Mouse (Mus musculus) neutrophil, adult 5-6 weeks (primary cell): ENCODE data around the gene Scamp4. TPM values are rescaled to one million over a fixed set of nuclear protein-coding genes. Genes with fewer than 3 reads are reported as not detected.
"Not testable (repeated sequence)": the region's sequence is repeated elsewhere in the genome, so short reads cannot be mapped to it uniquely, and the experiment has no call there.

Experiments used
- ATAC-seq: fragments of 151-379, 151-347 bp; 2 replicates; pipeline ENCODE4 v1.8.0; 2017; ENCODE audit warnings: mild to moderate bottlenecking, moderate TSS enrichment; ENCODE audit not compliant: insufficient number of reproducible peaks, poor library complexity, low FRiP score, severe bottlenecking; ENCODE audit errors: extremely low read depth
- total RNA-seq: library from RNA; stranded (forward); fragments of 200-1000 nt; gene quantifications from 2 replicates; pipeline ENCODE4 v1.2.3, GENCODE M21; 2017

Scamp4 gene
- total RNA-seq, 1 experiment from 2014 or later = 13.3 TPM

GRCm38 (mm10) chr10:80625764-80626163, 23.1 kb downstream of the Scamp4 start:
- no peak for ATAC-seq

- ATAC-seq = no peak
These were observed 25.0 kb downstream of the Scamp4 start for GRCm38 (mm10) chr10:80627685-80628084.

- ATAC-seq = peak; percentile 4; the same call in 1 of the 2 replicates
These were observed 26.3 kb downstream of the Scamp4 start for GRCm38 (mm10) chr10:80628925-80629324.

- no peak for ATAC-seq
These were observed 32.7 kb downstream of the Scamp4 start for GRCm38 (mm10) chr10:80635345-80635744.

- ATAC-seq = no peak
These were observed 44.3 kb downstream of the Scamp4 start for GRCm38 (mm10) chr10:80646936-80647335.

- ATAC-seq = not testable (repeated sequence)
These were observed 47.2 kb downstream of the Scamp4 start for GRCm38 (mm10) chr10:80649910-80650309.

- no peak for ATAC-seq
These were observed 47.7 kb downstream of the Scamp4 start for GRCm38 (mm10) chr10:80650392-80650791.

- ATAC-seq = no peak
These were observed 50.6 kb downstream of the Scamp4 start for GRCm38 (mm10) chr10:80653156-80653720.

- no peak for ATAC-seq
These were observed 52.2 kb downstream of the Scamp4 start for GRCm38 (mm10) chr10:80654866-80655265.

GRCm38 (mm10) chr10:80655406-80656129, 52.9 kb downstream of the Scamp4 start:
- no peak for ATAC-seq

- ATAC-seq = peak; percentile 71
These were observed 53.6 kb downstream of the Scamp4 start for GRCm38 (mm10) chr10:80656130-80656862.

- no peak for ATAC-seq
These were observed 54.4 kb downstream of the Scamp4 start, which contains the start of gene Btbd2 for GRCm38 (mm10) chr10:80656863-80657623. Gene Btbd2 (minus strand): TSS chr10:80657071.

GRCm38 (mm10) chr10:80658194-80658840, 55.6 kb downstream of the Scamp4 start:
- no peak for ATAC-seq

GRCm38 (mm10) chr10:80658841-80659202, 56.1 kb downstream of the Scamp4 start:
- peak; percentile 43; the same call in 1 of the 2 replicates for ATAC-seq

- no peak for ATAC-seq
These were observed 56.5 kb downstream of the Scamp4 start for GRCm38 (mm10) chr10:80659213-80659612.

GRCm38 (mm10) chr10:80661149-80661548, 58.5 kb downstream of the Scamp4 start:
- ATAC-seq = peak; percentile 31; the same call in 1 of the 2 replicates

- ATAC-seq = 0 out of 2 replicates have a peak, but pooled peaks have one; percentile 7
These were observed 61.0 kb downstream of the Scamp4 start for GRCm38 (mm10) chr10:80663485-80664196.
